In genomic region chr1:194816913-194817312, GRCm38 (mm10) we compare ENCODE assay signal across 8 mouse cellular contexts.
DNase-seq lines count a peak whose midpoint lies in the region; ATAC-seq and TF ChIP-seq lines count a peak whose summit lies in the region.

No protein-coding gene starts in this region.

- 40% methylated on average over 2 of the region's 2 CpGs for WGBS in bone marrow, adult 2 months
- 32% methylated on average over 2 of the region's 2 CpGs for WGBS in embryonic facial prominence, embryonic 15.5 days
- WGBS in kidney, embryonic 14.5 days, result 29% methylated on average over 2 of the region's 2 CpGs
- WGBS in limb, embryonic 13.5 days, result 35% methylated on average over 2 of the region's 2 CpGs
- 40% methylated on average over 2 of the region's 2 CpGs for WGBS in midbrain, postnatal 0 days
- 34% methylated on average over 2 of the region's 2 CpGs for WGBS in stomach, embryonic 15.5 days

- no peaks in the 10 kb centered on the region for H3K27me3 ChIP-seq in embryonic facial prominence, embryonic 15.5 days
- H3K27me3 ChIP-seq in kidney, embryonic 14.5 days (ENCODE audit: control insufficient read depth, insufficient read depth, low read length), result no peaks in the 10 kb centered on the region
- H3K27me3 ChIP-seq in limb, embryonic 13.5 days, result 0 out of 2 replicates have a peak, but pooled peaks cover 5% of the 10 kb centered on the region
- no peaks in the 10 kb centered on the region for H3K27me3 ChIP-seq in midbrain, postnatal 0 days (ENCODE audit: insufficient read depth, low read length)
- no peaks in the 10 kb centered on the region for H3K27me3 ChIP-seq in stomach, embryonic 15.5 days (replicated peaks)

- peak; percentile 70 for TF ChIP-seq CTCF in bone marrow, adult 2 months (IDR thresholded peaks at IDR 0.05; ENCODE audit: control insufficient read depth, insufficient read depth, low read length)
- TF ChIP-seq CTCF in midbrain, postnatal 0 days (IDR thresholded peaks at IDR 0.05), result peak; percentile 88

- 0 out of 2 replicates have a peak, but pooled peaks cover 4% of the 10 kb centered on the region for H3K36me3 ChIP-seq in embryonic facial prominence, embryonic 15.5 days
- H3K36me3 ChIP-seq in kidney, embryonic 14.5 days (ENCODE audit: control insufficient read depth, insufficient read depth, low read length), result 0 out of 2 replicates have a peak, but pooled peaks cover 7% of the 10 kb centered on the region
- H3K36me3 ChIP-seq in limb, embryonic 13.5 days, result no peaks in the 10 kb centered on the region
- H3K36me3 ChIP-seq in midbrain, postnatal 0 days (ENCODE audit: insufficient read depth, low read length), result peaks cover 19% of the 10 kb centered on the region; the same call in 1 of the 2 replicates
- no peaks in the 10 kb centered on the region for H3K36me3 ChIP-seq in stomach, embryonic 15.5 days

- no peaks in the 10 kb centered on the region for H3K4me1 ChIP-seq in bone marrow, adult 2 months (ENCODE audit: control insufficient read depth, insufficient read depth, low read length)
- no peaks in the 10 kb centered on the region for H3K4me1 ChIP-seq in embryonic facial prominence, embryonic 15.5 days
- 0 out of 2 replicates have a peak, but pooled peaks cover 3% of the 10 kb centered on the region for H3K4me1 ChIP-seq in kidney, embryonic 14.5 days (ENCODE audit: control insufficient read depth, insufficient read depth, low read length)
- H3K4me1 ChIP-seq in limb, embryonic 13.5 days, result no peaks in the 10 kb centered on the region
- H3K4me1 ChIP-seq in midbrain, postnatal 0 days (ENCODE audit: insufficient read depth, low read length), result no peaks in the 10 kb centered on the region
- no peaks in the 10 kb centered on the region for H3K4me1 ChIP-seq in stomach, embryonic 15.5 days

- no peak overlapping the region for H3K4me3 ChIP-seq in bone marrow, adult 2 months (replicated peaks; ENCODE audit: control insufficient read depth, low read depth, low read length)
- H3K4me3 ChIP-seq in embryonic facial prominence, embryonic 15.5 days (replicated peaks), result no peak overlapping the region
- H3K4me3 ChIP-seq in kidney, embryonic 14.5 days (ENCODE audit: low read length), result no peak overlapping the region
- no peak overlapping the region for H3K4me3 ChIP-seq in limb, embryonic 13.5 days
- no peak overlapping the region for H3K4me3 ChIP-seq in midbrain, postnatal 0 days (ENCODE audit: low read depth, low read length)
- H3K4me3 ChIP-seq in stomach, embryonic 15.5 days (replicated peaks), result no peak overlapping the region

- peak; percentile 19 for DNase-seq in 3134 (ENCODE audit: extremely low read depth, insufficient read length, low spot score)
- peak; percentile 68 to 83 for DNase-seq in heart, adult 9 months (ENCODE audit: low spot score in 2 of 2)
- DNase-seq in midbrain, postnatal 0 days (ENCODE audit: low spot score), result peak; percentile 82

- H3K4me2 ChIP-seq in embryonic facial prominence, embryonic 15.5 days (replicated peaks), result no peak overlapping the region
- no peak overlapping the region for H3K4me2 ChIP-seq in kidney, embryonic 14.5 days (replicated peaks; ENCODE audit: low read depth, low read length)
- H3K4me2 ChIP-seq in limb, embryonic 13.5 days (replicated peaks), result no peak overlapping the region
- H3K4me2 ChIP-seq in midbrain, postnatal 0 days (ENCODE audit: low read depth, low read length, poor library complexity, severe bottlenecking), result no peak overlapping the region
- H3K4me2 ChIP-seq in stomach, embryonic 15.5 days, result no peak overlapping the region

- ATAC-seq in embryonic facial prominence, embryonic 15.5 days (ENCODE audit: insufficient number of reproducible peaks, low FRiP score, low TSS enrichment, low read depth), result peak; percentile 69
- peak; percentile 95 for ATAC-seq in kidney, embryonic 14.5 days (ENCODE audit: low FRiP score, low TSS enrichment)
- ATAC-seq in limb, embryonic 13.5 days (ENCODE audit: low FRiP score, low read depth), result peak; percentile 72; the same call in 1 of the 2 replicates
- ATAC-seq in midbrain, postnatal 0 days (ENCODE audit: low FRiP score), result 0 out of 2 replicates have a peak, but pooled peaks have one; percentile 62
- ATAC-seq in stomach, embryonic 15.5 days (ENCODE audit: insufficient read depth, low FRiP score, low read depth), result peak; percentile 82

- no peak overlapping the region for H3K27ac ChIP-seq in bone marrow, adult 2 months (ENCODE audit: control insufficient read depth, insufficient read depth, low read depth, low read length, poor library complexity)
- no peak overlapping the region for H3K27ac ChIP-seq in embryonic facial prominence, embryonic 15.5 days (replicated peaks)
- H3K27ac ChIP-seq in kidney, embryonic 14.5 days (ENCODE audit: low read depth, low read length), result no peak overlapping the region
- H3K27ac ChIP-seq in limb, embryonic 13.5 days, result no peak overlapping the region
- H3K27ac ChIP-seq in midbrain, postnatal 0 days (ENCODE audit: low read depth, low read length), result no peak overlapping the region
- H3K27ac ChIP-seq in stomach, embryonic 15.5 days, result no peak overlapping the region

- TF ChIP-seq POLR2A in bone marrow, adult 2 months (IDR thresholded peaks at IDR 0.05; ENCODE audit: borderline replicate concordance, control insufficient read depth, low read depth, low read length), result no peak

- no peak overlapping the region for H3K9ac ChIP-seq in embryonic facial prominence, embryonic 15.5 days
- H3K9ac ChIP-seq in kidney, embryonic 14.5 days (ENCODE audit: low read depth, low read length), result no peak overlapping the region
- no peak overlapping the region for H3K9ac ChIP-seq in limb, embryonic 13.5 days
- H3K9ac ChIP-seq in midbrain, postnatal 0 days (replicated peaks; ENCODE audit: low read length, poor library complexity, severe bottlenecking), result no peak overlapping the region
- H3K9ac ChIP-seq in stomach, embryonic 15.5 days, result no peak overlapping the region

- no peaks in the 10 kb centered on the region for H3K9me3 ChIP-seq in embryonic facial prominence, embryonic 15.5 days (replicated peaks)
- H3K9me3 ChIP-seq in kidney, embryonic 14.5 days (ENCODE audit: control insufficient read depth, low read length), result no peaks in the 10 kb centered on the region
- H3K9me3 ChIP-seq in limb, embryonic 13.5 days, result no peaks in the 10 kb centered on the region
- H3K9me3 ChIP-seq in midbrain, postnatal 0 days (ENCODE audit: low read length), result no peaks in the 10 kb centered on the region
- no peaks in the 10 kb centered on the region for H3K9me3 ChIP-seq in stomach, embryonic 15.5 days

Comparison
In these comparisons a context has a peak if more than half of its experiments do, and no peak if none do; other contexts are left out.
1. DNase-seq: peak in every context shown above with its lines; median percentile 82 in midbrain, postnatal 0 days; 76 in heart, adult 9 months; 19 in 3134.